Mouse (Mus musculus) kidney, embryonic 16.5 days (tissue): ENCODE data around the gene Mast3. TPM values are rescaled to one million over a fixed set of nuclear protein-coding genes. Genes with fewer than 3 reads are reported as not detected.
A peak's percentile ranks its signal among the peaks of the same experiment; 100 is the strongest.
"Not testable (repeated sequence)": the region's sequence is repeated elsewhere in the genome, so short reads cannot be mapped to it uniquely, and the experiment has no call there.

ENCODE experiments used
- ATAC-seq: fragments of 200-750 bp; cut with Nextera tagmentation; 2 replicates; pipeline ENCODE4 v1.8.0; 2017; ENCODE audit warnings: moderate TSS enrichment; ENCODE audit not compliant: low FRiP score, low TSS enrichment
- H3K27ac ChIP-seq: fragments of 300-500 bp; sonication (generic); 2 replicates; pipeline ENCODE4 v1.5.1; 2014; ENCODE audit warnings: low read length
- H3K27me3 ChIP-seq: fragments of 300-500 bp; sonication (generic); 2 replicates; pipeline ENCODE4 v1.6.1; 2014; ENCODE audit warnings: low read length, control low read depth, mixed read lengths; ENCODE audit not compliant: insufficient read depth
- H3K36me3 ChIP-seq: fragments of 300-500 bp; sonication (generic); 2 replicates; pipeline ENCODE4 v1.6.1; 2014; ENCODE audit warnings: low read length, control low read depth, mixed read lengths; ENCODE audit not compliant: insufficient read depth
- H3K4me1 ChIP-seq: fragments of 300-500 bp; sonication (generic); 2 replicates; pipeline ENCODE4 v1.6.1; 2014; ENCODE audit warnings: low read length, control low read depth, mixed read lengths; ENCODE audit not compliant: insufficient read depth
- H3K4me2 ChIP-seq: fragments of 300-500 bp; sonication (generic); replicated peaks from 2 replicates; pipeline ENCODE4 v1.6.1; 2014; ENCODE audit warnings: low read depth, low read length
- H3K4me3 ChIP-seq: fragments of 300-500 bp; sonication (generic); 2 replicates; pipeline ENCODE4 v1.5.1; 2014; ENCODE audit warnings: mild to moderate bottlenecking, low read length
- H3K9ac ChIP-seq: fragments of 300-500 bp; sonication (generic); replicated peaks from 2 replicates; pipeline ENCODE4 v1.6.1; 2014; ENCODE audit warnings: low read length
- H3K9me3 ChIP-seq: fragments of 300-500 bp; sonication (generic); 2 replicates; pipeline ENCODE4 v1.6.1; 2016; ENCODE audit warnings: low read length, control low read depth
- WGBS: fragments of 180-500 bp; shearing (Covaris S2); extraction: QIAGEN DNeasy Blood & Tissue Kit; methylation state at CpG from one replicate; pipeline ENCODE4 v1.1.7; 2014; 5-methylcytosine and 5-hydroxymethylcytosine counted together
- polyA plus RNA-seq: library from polyadenylated mRNA; unstranded; fragments of >200 nt; fragmentation: Nextera tagmentation; extraction: Ambion mirVana; gene quantifications from 2 replicates; pipeline ENCODE4 v1.2.1, GENCODE M21; 2015

The Mast3 gene
- polyA plus RNA-seq, 1 experiment from 2014 or later: 16.2 TPM

DNA sequence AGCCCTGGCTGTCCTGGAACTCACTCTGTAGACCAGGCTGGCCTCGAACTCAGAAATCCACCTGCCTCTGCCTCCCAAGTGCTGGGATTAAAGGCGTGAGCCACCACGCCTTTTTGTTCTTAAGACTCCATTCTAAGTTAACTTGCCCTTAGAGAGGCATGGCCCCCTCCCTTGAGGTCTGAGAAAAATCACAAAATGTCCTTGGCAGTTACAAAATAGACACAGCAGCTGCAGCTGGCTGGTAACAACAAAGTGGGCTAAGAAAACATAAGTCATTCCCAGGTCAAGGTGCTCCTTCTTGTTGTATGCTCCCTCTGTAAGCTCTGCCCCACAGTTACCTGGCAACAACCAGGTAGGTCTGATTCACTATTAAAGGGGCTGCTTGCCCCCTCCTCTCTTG lies 17.7 kb upstream of the Mast3 start:
- not testable (repeated sequence) for H3K4me1 ChIP-seq, H3K36me3 ChIP-seq
- WGBS: 85% methylated on average over 3 of the region's 3 CpGs

DNA sequence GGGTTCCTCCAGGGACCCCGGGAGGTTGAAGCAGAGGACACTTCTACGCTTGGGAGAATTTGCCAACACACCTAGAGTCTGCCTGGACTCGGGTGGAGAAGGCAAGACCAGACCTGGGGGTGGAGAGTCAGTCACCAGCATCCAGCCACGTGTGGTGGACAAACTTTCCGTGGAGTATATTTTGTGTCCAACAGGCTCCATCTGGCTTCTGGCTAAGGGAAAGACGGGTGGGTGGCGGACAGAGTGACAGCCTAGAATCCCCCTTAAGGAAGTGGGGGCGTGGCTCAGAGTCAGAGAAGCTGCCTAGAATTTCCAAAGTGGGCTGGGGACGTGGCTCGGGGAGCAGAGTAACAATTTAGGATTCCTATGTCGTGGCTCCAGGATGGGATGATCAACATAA lies 17.1 kb upstream of the Mast3 start:
- Histone ChIP-seq H3K9me3 (peaks cover 12% of the 10 kb centered on the region; the same call in 1 of the 2 replicates), H3K36me3 (no peaks in the 10 kb centered on the region), H3K27ac (no peak overlapping the region), H3K9ac (no peak overlapping the region; the same call in 1 of the 2 replicates), H3K4me2 (no peak overlapping the region), H3K4me3 (no peak overlapping the region), H3K27me3 (peaks cover 3% of the 10 kb centered on the region; the same call in 1 of the 2 replicates), H3K4me1 (peaks cover 10% of the 10 kb centered on the region)
- WGBS: 33% methylated on average over 11 of the region's 11 CpGs
- no peak for ATAC-seq

More for the DNA sequence above, 17.7 kb upstream of the Mast3 start:
- not testable (repeated sequence) for H3K9ac ChIP-seq, ATAC-seq, H3K4me2 ChIP-seq, H3K27ac ChIP-seq, H3K27me3 ChIP-seq, H3K4me3 ChIP-seq
- peaks cover 12% of the 10 kb centered on the region; the same call in 1 of the 2 replicates for H3K9me3 ChIP-seq

DNA sequence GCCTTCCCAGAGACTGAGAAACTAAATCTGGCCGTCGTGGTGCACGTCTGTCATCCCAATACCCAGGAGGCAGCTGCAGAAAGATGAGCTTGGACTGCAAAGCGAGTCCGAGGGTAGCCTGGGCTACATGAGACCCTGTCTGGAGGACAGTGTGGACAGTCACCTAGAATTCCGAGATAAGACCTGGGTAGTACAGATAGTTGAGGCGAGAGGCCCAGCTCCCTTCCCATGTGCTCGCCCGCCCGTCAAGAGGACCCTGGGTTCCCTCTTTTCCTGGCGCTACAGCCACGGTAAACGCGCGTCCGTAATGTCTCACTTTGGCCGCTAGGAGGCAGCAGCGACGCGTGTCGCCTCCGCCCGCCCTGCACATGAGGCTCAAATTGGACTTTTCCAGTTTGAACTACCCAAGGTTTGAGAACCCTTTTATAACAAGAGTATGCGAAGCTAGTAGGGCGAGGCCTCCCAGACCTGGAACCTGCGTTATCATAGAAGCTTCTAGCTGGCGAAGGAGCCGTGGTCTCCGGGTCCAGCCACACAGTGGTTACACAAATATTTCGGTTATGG lies 16.6 kb upstream of the Mast3 start:
- Histone ChIP-seq H3K4me1 (peaks cover 15% of the 10 kb centered on the region), H3K4me3 (no peak overlapping the region), H3K27ac (no peak overlapping the region), H3K9me3 (peaks cover 12% of the 10 kb centered on the region; the same call in 1 of the 2 replicates), H3K27me3 (peaks cover 8% of the 10 kb centered on the region; the same call in 1 of the 2 replicates), H3K9ac (no peak overlapping the region; the same call in 1 of the 2 replicates), H3K36me3 (no peaks in the 10 kb centered on the region), H3K4me2 (no peak overlapping the region)
- peak; percentile 19; the same call in 1 of the 2 replicates for ATAC-seq
- WGBS: 16% methylated on average over 30 of the region's 30 CpGs

DNA sequence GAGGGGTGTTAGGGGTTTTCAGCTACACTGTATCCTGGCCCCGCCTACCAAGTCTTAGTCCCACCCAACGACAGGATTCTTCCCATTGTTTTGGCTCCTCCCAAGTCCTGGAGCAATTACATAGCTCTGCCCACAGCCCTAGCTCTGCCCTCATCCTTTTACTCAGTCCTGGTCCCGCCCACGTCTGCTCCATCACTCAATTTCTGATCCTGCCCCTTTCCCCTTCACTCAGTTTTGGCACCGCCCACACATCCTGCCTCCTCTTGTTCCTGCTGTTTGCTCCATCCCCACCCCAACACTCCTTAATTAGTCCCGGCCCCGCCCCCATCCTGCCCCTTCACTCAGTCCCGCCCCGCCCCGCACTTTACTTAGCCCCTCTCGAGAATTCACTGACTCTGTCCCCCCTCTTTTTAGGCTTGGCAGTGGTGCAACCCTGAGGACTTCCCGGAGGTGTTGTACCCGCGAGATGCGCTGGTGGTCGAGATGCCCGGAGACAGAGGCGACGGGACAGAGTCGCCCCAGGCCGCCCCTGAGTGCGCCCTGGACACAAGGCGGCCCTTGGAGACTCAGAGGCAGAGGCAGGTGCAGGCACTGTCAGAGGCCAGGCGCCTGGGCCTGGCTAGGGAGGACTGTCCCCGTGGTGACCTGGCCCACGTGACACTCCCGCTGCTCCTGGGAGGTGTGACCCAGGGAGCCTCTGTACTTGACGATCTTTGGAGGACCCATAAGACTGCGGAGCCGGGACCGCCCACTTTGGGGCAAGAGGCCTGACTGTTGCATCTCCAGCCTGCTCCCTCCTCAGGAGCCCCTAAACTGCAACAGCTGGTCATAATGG lies 15.5 kb upstream of the Mast3 start:
- 3% methylated on average over 31 of the region's 31 CpGs for WGBS
- Histone ChIP-seq H3K27ac (no peak overlapping the region), H3K9me3 (peaks cover 12% of the 10 kb centered on the region; the same call in 1 of the 2 replicates), H3K4me3 (peak overlapping the region; percentile 31), H3K4me2 (peak overlapping the region; percentile 44), H3K36me3 (no peaks in the 10 kb centered on the region), H3K9ac (no peak overlapping the region; the same call in 1 of the 2 replicates), H3K4me1 (peaks cover 15% of the 10 kb centered on the region), H3K27me3 (peaks cover 13% of the 10 kb centered on the region; the same call in 1 of the 2 replicates)
- ATAC-seq: peak; percentile 86

DNA sequence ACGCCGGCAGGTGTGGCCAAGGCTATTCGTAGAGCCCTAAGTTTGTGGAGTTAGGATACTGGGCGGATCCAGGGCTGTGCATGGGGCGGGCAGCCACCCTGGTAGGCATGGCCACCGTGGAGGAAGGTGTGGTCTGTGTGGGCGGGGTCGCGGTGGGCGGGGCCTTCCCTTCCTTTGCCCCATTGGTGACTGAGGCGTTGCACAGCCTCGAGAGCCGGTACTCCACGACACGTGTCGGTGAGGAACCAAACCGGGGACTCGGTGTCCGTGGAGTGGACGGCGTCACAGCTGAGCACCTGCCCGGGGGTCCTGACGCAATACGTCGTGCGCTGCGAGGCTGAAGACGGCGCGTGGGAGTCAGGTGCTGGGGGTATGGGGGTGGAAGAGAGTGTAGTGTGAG lies 11.8 kb upstream of the Mast3 start:
- peaks cover 12% of the 10 kb centered on the region; the same call in 1 of the 2 replicates for H3K9me3 ChIP-seq
- ATAC-seq: peak; percentile 23; the same call in 1 of the 2 replicates
- no peak overlapping the region for H3K27ac ChIP-seq
- peak overlapping the region; percentile 47 for H3K4me2 ChIP-seq
- 7% methylated on average over 30 of the region's 30 CpGs for WGBS
- H3K36me3 ChIP-seq: no peaks in the 10 kb centered on the region
- H3K4me1 ChIP-seq: peaks cover 10% of the 10 kb centered on the region
- peaks cover 13% of the 10 kb centered on the region; the same call in 1 of the 2 replicates for H3K27me3 ChIP-seq
- no peak overlapping the region; the same call in 1 of the 2 replicates for H3K9ac ChIP-seq
- H3K4me3 ChIP-seq: peak overlapping the region; percentile 32

DNA sequence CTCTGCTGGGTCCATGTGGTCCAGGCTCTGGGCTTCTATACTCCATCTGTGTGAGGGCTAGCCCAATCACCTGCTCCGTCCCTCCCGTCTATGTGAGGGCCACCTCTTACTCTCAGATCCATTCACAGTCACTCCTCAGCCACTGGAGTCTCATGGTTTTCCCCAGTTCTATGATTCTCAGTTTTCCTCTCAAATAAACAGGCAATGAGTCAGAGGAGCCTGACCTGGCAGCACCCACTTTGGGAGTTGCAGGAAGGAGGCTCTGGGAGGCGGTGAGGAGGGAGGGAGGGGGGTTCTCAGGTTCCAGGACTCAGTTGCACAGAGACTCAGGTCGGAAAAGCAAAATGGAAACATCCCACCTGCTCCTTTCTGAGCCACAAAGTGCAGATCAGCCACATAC lies 8.0 kb upstream of the Mast3 start:
- Histone ChIP-seq H3K4me3 (no peak overlapping the region), H3K9me3 (no peaks in the 10 kb centered on the region), H3K9ac (no peak overlapping the region), H3K4me2 (no peak overlapping the region), H3K4me1 (peaks cover 14% of the 10 kb centered on the region), H3K27ac (no peak overlapping the region), H3K36me3 (no peaks in the 10 kb centered on the region), H3K27me3 (peaks cover 13% of the 10 kb centered on the region; the same call in 1 of the 2 replicates)
- 43% methylated on average over 4 of the region's 4 CpGs for WGBS
- ATAC-seq: no peak

DNA sequence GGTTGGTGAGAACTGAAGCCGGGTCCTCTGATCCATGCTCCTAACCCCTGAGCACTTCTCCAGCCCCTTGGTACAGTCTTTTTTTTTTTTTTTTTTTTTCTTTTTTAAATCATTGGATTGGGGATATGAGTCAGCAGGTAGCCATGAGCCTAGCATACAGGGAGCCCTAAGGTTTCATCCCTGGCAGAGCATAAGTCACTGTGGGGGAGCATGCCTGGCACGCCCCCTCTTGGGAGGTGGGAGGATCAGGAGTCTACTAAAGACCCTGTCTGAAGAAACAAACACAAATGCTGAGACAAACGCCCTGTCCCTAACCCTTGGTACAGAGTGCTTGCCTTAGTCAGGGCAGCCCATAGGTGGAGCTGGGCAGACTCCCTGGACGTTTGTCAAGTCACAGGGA lies 7.2 kb upstream of the Mast3 start:
- Histone ChIP-seq H3K4me1 (peaks cover 11% of the 10 kb centered on the region), H3K9ac (no peak overlapping the region), H3K27me3 (peaks cover 11% of the 10 kb centered on the region; the same call in 1 of the 2 replicates), H3K4me3 (no peak overlapping the region), H3K27ac (no peak overlapping the region), H3K36me3 (no peaks in the 10 kb centered on the region), H3K9me3 (no peaks in the 10 kb centered on the region), H3K4me2 (no peak overlapping the region)
- ATAC-seq: no peak
- WGBS: 36% methylated on average over 4 of the region's 4 CpGs

- no peaks in the 10 kb centered on the region for H3K9me3 ChIP-seq
- H3K4me2 ChIP-seq: no peak overlapping the region
- no peaks in the 10 kb centered on the region for H3K36me3 ChIP-seq
- H3K27ac ChIP-seq: no peak overlapping the region
- H3K27me3 ChIP-seq: peaks cover 2% of the 10 kb centered on the region; the same call in 1 of the 2 replicates
- 67% methylated on average over 20 of the region's 20 CpGs for WGBS
- no peak for ATAC-seq
- H3K9ac ChIP-seq: no peak overlapping the region
- H3K4me3 ChIP-seq: no peak overlapping the region
- H3K4me1 ChIP-seq: 0 out of 2 replicates have a peak, but pooled peaks cover 6% of the 10 kb centered on the region
Measured at GRCm38 (mm10) chr8:70810962-70811680, 6.3 kb upstream of the Mast3 start.

- Histone ChIP-seq H3K4me3 (no peak overlapping the region), H3K36me3 (no peaks in the 10 kb centered on the region), H3K9me3 (no peaks in the 10 kb centered on the region), H3K4me2 (no peak overlapping the region), H3K27ac (no peak overlapping the region), H3K9ac (no peak overlapping the region), H3K27me3 (peaks cover 9% of the 10 kb centered on the region), H3K4me1 (peaks cover 11% of the 10 kb centered on the region)
- 65% methylated on average over 8 of the region's 8 CpGs for WGBS
- no peak for ATAC-seq
Measured at GRCm38 (mm10) chr8:70808955-70809701, 4.3 kb upstream of the Mast3 start.
